Mouse (Mus musculus) MEL (cell line): ENCODE measurements around the gene Ncam1. TPM values are rescaled to one million over a fixed set of nuclear protein-coding genes. Genes with fewer than 3 reads are reported as not detected.

ENCODE experiments used
- DNase-seq: peaks from one replicate; pipeline ENCODE4 v3.0.0; 2011; ENCODE audit warnings: low read depth, low spot score
- H3K27ac ChIP-seq: 2 replicates; pipeline ENCODE4 v1.5.1; 2012; ENCODE audit warnings: low read depth, mild to moderate bottlenecking, control low read depth, low read length, moderate library complexity; ENCODE audit not compliant: control insufficient read depth
- H3K27me3 ChIP-seq, 2 experiments: fragments of 150-350 bp in 1 of 2; sonication (generic) in 1 of 2; 2 replicates each; pipeline ENCODE4 v1.6.1; 2012; ENCODE audit warnings: low read length in 2 of 2, mild to moderate bottlenecking in 2 of 2, improper control_type of control experiment in 1 of 2, moderate library complexity in 1 of 2; ENCODE audit not compliant: insufficient read depth in 2 of 2, control insufficient read depth in 1 of 2
- H3K36me3 ChIP-seq, 2 experiments: 2 replicates each; pipeline ENCODE4 v1.6.1; 2012 to 2014; ENCODE audit warnings: low read length in 2 of 2, improper control_type of control experiment in 1 of 2, inconsistent platforms in 1 of 2, mild to moderate bottlenecking in 1 of 2; ENCODE audit not compliant: insufficient read depth in 2 of 2, control insufficient read depth in 1 of 2
- H3K4me1 ChIP-seq, 2 experiments: fragments of 150-350 bp in 1 of 2; sonication (generic) in 1 of 2; 2 replicates each; pipeline ENCODE4 v1.6.1; 2012; ENCODE audit warnings: low read length in 2 of 2, improper control_type of control experiment in 1 of 2, mild to moderate bottlenecking in 1 of 2; ENCODE audit not compliant: insufficient read depth in 2 of 2, control insufficient read depth in 1 of 2
- H3K4me3 ChIP-seq, 2 experiments: fragments of 150-350 bp in 1 of 2; sonication (generic) in 1 of 2; 2 replicates each; pipeline ENCODE4 v1.5.1; 2012; ENCODE audit warnings: low read depth in 2 of 2, low read length in 2 of 2, mild to moderate bottlenecking in 2 of 2, moderate library complexity in 2 of 2, control low read depth in 1 of 2, improper control_type of control experiment in 1 of 2; ENCODE audit not compliant: control insufficient read depth in 1 of 2, insufficient read depth in 1 of 2
- H3K79me2 ChIP-seq: 2 replicates; pipeline ENCODE4 v1.6.1; 2012; ENCODE audit warnings: mild to moderate bottlenecking, low read length, moderate library complexity; ENCODE audit not compliant: control insufficient read depth, poor library complexity, insufficient read depth
- H3K9ac ChIP-seq: 2 replicates; pipeline ENCODE4 v1.6.1; 2012; ENCODE audit warnings: low read depth, mild to moderate bottlenecking, control low read depth, low read length, moderate library complexity; ENCODE audit not compliant: control insufficient read depth, poor library complexity, severe bottlenecking
- H3K9me3 ChIP-seq: fragments of 150-350 bp; sonication (generic); replicated peaks from 2 replicates; pipeline ENCODE4 v1.6.1; 2012; ENCODE audit warnings: mild to moderate bottlenecking, low read length, improper control_type of control experiment, moderate library complexity; ENCODE audit not compliant: insufficient read depth
- CHD1 ChIP-seq: IDR thresholded peaks from 2 replicates; pipeline ENCODE4 v1.6.1; 2012; ENCODE audit warnings: low read depth, mild to moderate bottlenecking, inconsistent platforms, low read length, improper control_type of control experiment
- CTCF ChIP-seq, 3 experiments: IDR thresholded peaks in 2 of 3; conservative IDR thresholded peaks in 1 of 3; 2 replicates each; pipeline ENCODE4 v1.5.1; 2011 to 2012; ENCODE audit warnings: low read length in 3 of 3, low read depth in 2 of 3, mild to moderate bottlenecking in 2 of 3, improper control_type of control experiment in 1 of 3, inconsistent platforms in 1 of 3, mixed read lengths in 1 of 3, moderate library complexity in 1 of 3; ENCODE audit not compliant: control insufficient read depth in 1 of 3, insufficient read depth in 1 of 3, poor library complexity in 1 of 3, severe bottlenecking in 1 of 3
- GABPA ChIP-seq: IDR thresholded peaks from 2 replicates; pipeline ENCODE4 v1.6.1; 2012; ENCODE audit warnings: low read depth, mild to moderate bottlenecking, inconsistent platforms, low read length, improper control_type of control experiment, moderate library complexity
- KAT2A ChIP-seq: conservative IDR thresholded peaks from 2 replicates; pipeline ENCODE4 v1.6.1; 2012; ENCODE audit warnings: low read depth, low read length, improper control_type of control experiment, inconsistent platforms
- MAFK ChIP-seq: IDR thresholded peaks from 2 replicates; pipeline ENCODE4 v1.6.1; 2011; ENCODE audit warnings: low read depth, mild to moderate bottlenecking, low read length, improper control_type of control experiment, borderline replicate concordance
- MAX ChIP-seq: IDR thresholded peaks from 2 replicates; pipeline ENCODE4 v1.6.1; 2011; ENCODE audit warnings: low read length, improper control_type of control experiment
- MEF2A ChIP-seq: IDR thresholded peaks from 2 replicates; pipeline ENCODE4 v1.6.1; 2014; ENCODE audit warnings: low read depth, mild to moderate bottlenecking, inconsistent platforms, low read length, improper control_type of control experiment; ENCODE audit not compliant: poor library complexity, insufficient replicate concordance, severe bottlenecking; ENCODE audit errors: extremely low read depth
- MXI1 ChIP-seq: IDR thresholded peaks from 2 replicates; pipeline ENCODE4 v1.6.1; 2011; ENCODE audit warnings: mild to moderate bottlenecking, low read depth, low read length, improper control_type of control experiment
- MYB ChIP-seq: IDR thresholded peaks from 2 replicates; pipeline ENCODE4 v1.6.1; 2011; ENCODE audit warnings: mild to moderate bottlenecking, low read depth, low read length, improper control_type of control experiment
- NELFE ChIP-seq: IDR thresholded peaks from 2 replicates; pipeline ENCODE4 v1.6.1; 2011; ENCODE audit warnings: low read depth, low read length, improper control_type of control experiment
- POLR2A ChIP-seq, 2 experiments: IDR thresholded peaks; 2 replicates each; pipeline ENCODE4 v1.6.1; 2011 to 2012; ENCODE audit warnings: low read length in 2 of 2, mild to moderate bottlenecking in 2 of 2, control low read depth in 1 of 2, improper control_type of control experiment in 1 of 2, low read depth in 1 of 2, moderate library complexity in 1 of 2; ENCODE audit not compliant: control insufficient read depth in 1 of 2, insufficient read depth in 1 of 2, poor library complexity in 1 of 2
- POLR2AphosphoS2 ChIP-seq: IDR thresholded peaks from 2 replicates; pipeline ENCODE4 v1.6.1; 2011; ENCODE audit warnings: low read length, improper control_type of control experiment
- POLR2AphosphoS5 ChIP-seq: IDR thresholded peaks from 2 replicates; pipeline ENCODE4 v1.6.1; 2012; ENCODE audit warnings: low read depth, borderline replicate concordance, mild to moderate bottlenecking, inconsistent platforms, low read length, moderate library complexity, mixed read lengths
- RCOR1 ChIP-seq: IDR thresholded peaks from 2 replicates; pipeline ENCODE4 v1.6.1; 2012; ENCODE audit warnings: low read depth, mild to moderate bottlenecking, inconsistent platforms, low read length, improper control_type of control experiment
- SIN3A ChIP-seq: IDR thresholded peaks from 2 replicates; pipeline ENCODE4 v1.6.1; 2012; ENCODE audit warnings: low read length, improper control_type of control experiment, inconsistent platforms
- SMC3 ChIP-seq: IDR thresholded peaks from 2 replicates; pipeline ENCODE4 v1.6.1; 2011; ENCODE audit warnings: low read depth, low read length, improper control_type of control experiment
- TBP ChIP-seq: IDR thresholded peaks from 2 replicates; pipeline ENCODE4 v1.8.0; 2011; ENCODE audit warnings: low read depth, low read length, improper control_type of control experiment
- TCF12 ChIP-seq: IDR thresholded peaks from 2 replicates; pipeline ENCODE4 v1.6.1; 2014; ENCODE audit warnings: low read depth, mild to moderate bottlenecking, inconsistent platforms, low read length, improper control_type of control experiment, moderate library complexity
- UBTF ChIP-seq: IDR thresholded peaks from 2 replicates; pipeline ENCODE4 v1.6.1; 2012; ENCODE audit warnings: low read depth, mild to moderate bottlenecking, inconsistent platforms, low read length, improper control_type of control experiment, moderate library complexity, borderline replicate concordance; ENCODE audit not compliant: insufficient read depth
- USF1 ChIP-seq: IDR thresholded peaks from 2 replicates; pipeline ENCODE4 v1.6.1; 2014; ENCODE audit warnings: low read depth, mild to moderate bottlenecking, inconsistent platforms, low read length, improper control_type of control experiment, moderate library complexity
- USF2 ChIP-seq, 2 experiments: IDR thresholded peaks; 2 replicates each; pipeline ENCODE4 v1.6.1; 2011 to 2012; ENCODE audit warnings: improper control_type of control experiment in 2 of 2, low read length in 2 of 2, borderline replicate concordance in 1 of 2, inconsistent platforms in 1 of 2, low read depth in 1 of 2, mild to moderate bottlenecking in 1 of 2; ENCODE audit not compliant: insufficient read depth in 1 of 2
- ZKSCAN1 ChIP-seq: IDR thresholded peaks from 2 replicates; pipeline ENCODE4 v1.6.1; 2012; ENCODE audit warnings: low read depth, mild to moderate bottlenecking, inconsistent platforms, low read length, improper control_type of control experiment, moderate library complexity
- ZMIZ1 ChIP-seq: IDR thresholded peaks from 2 replicates; pipeline ENCODE4 v1.6.1; 2012; ENCODE audit warnings: low read depth, mild to moderate bottlenecking, inconsistent platforms, low read length, improper control_type of control experiment, moderate library complexity
- polyA plus RNA-seq, 2 experiments: library from polyadenylated mRNA; stranded (reverse) in 1 of 2; unstranded in 1 of 2; fragments of >175 nt in 1 of 2; fragments of >200 nt in 1 of 2; gene quantifications; 2 replicates each; pipeline versions ENCODE4 v1.2.1 to v1.2.4; 2012; ENCODE audit warnings: low replicate concordance in 2 of 2, low read depth in 1 of 2; ENCODE audit not compliant: insufficient read length in 2 of 2, insufficient read depth in 1 of 2, missing spikeins in 1 of 2
- total RNA-seq: library from RNA; depleted of rRNA; stranded (reverse); fragments of 300-350 nt; gene quantifications from 2 replicates; pipeline ENCODE4 v1.2.3, GENCODE M21; 2012

Gene Ncam1
- total and polyA plus RNA-seq, 3 experiments = not detected

- Histone ChIP-seq H3K4me3 (no peak overlapping the region), H3K27ac (no peak overlapping the region), H3K36me3 (no peaks in the 10 kb centered on the region), H3K79me2 (no peaks in the 10 kb centered on the region), H3K9ac (no peak overlapping the region), H3K27me3 (no peaks in the 10 kb centered on the region), H3K4me1 (no peaks in the 10 kb centered on the region), H3K9me3 (no peaks in the 10 kb centered on the region)
- DNase-seq = no peak
- TF ChIP-seq ZKSCAN1 (no peak), NELFE (no peak), MAFK (no peak), POLR2AphosphoS5 (no peak), CTCF (IDR thresholded peaks at IDR 0.05 in 2 of 3, conservative IDR thresholded peaks at IDR 0.05 in 1 of 3; ENCODE audit: control insufficient read depth in 1 of 3, insufficient read depth in 1 of 3, low read depth in 2 of 3, low read length in 3 of 3, poor library complexity in 1 of 3, severe bottlenecking in 1 of 3) (no peak), TBP (no peak), ZMIZ1 (no peak), POLR2A (IDR thresholded peaks at IDR 0.05; ENCODE audit: control insufficient read depth in 1 of 2, insufficient read depth in 1 of 2, low read depth in 1 of 2, low read length in 2 of 2, poor library complexity in 1 of 2) (no peak), USF1 (no peak), POLR2AphosphoS2 (no peak), UBTF (no peak), SIN3A (no peak), USF2 (IDR thresholded peaks at IDR 0.05; ENCODE audit: borderline replicate concordance in 1 of 2, insufficient read depth in 1 of 2, low read depth in 1 of 2, low read length in 2 of 2) (no peak), MYB (no peak), MEF2A (no peak), KAT2A (no peak), CHD1 (no peak)
These were observed 119.5 kb downstream of the Ncam1 start for GRCm38 (mm10) chr9:49679270-49679669.

- Histone ChIP-seq H3K9ac (no peak overlapping the region), H3K27ac (no peak overlapping the region), H3K79me2 (no peaks in the 10 kb centered on the region), H3K9me3 (no peaks in the 10 kb centered on the region), H3K4me1 (no peaks in the 10 kb centered on the region), H3K27me3 (no peaks in the 10 kb centered on the region), H3K36me3 (no peaks in the 10 kb centered on the region), H3K4me3 (no peak overlapping the region)
- no peak for DNase-seq
- no peak for TF ChIP-seq MAX
- no peak for TF ChIP-seq UBTF
- TF ChIP-seq CTCF (IDR thresholded peaks at IDR 0.05 in 2 of 3, conservative IDR thresholded peaks at IDR 0.05 in 1 of 3; ENCODE audit: control insufficient read depth in 1 of 3, insufficient read depth in 1 of 3, low read depth in 2 of 3, low read length in 3 of 3, poor library complexity in 1 of 3, severe bottlenecking in 1 of 3) = no peak
- TF ChIP-seq ZKSCAN1 = no peak
- TF ChIP-seq TCF12 = no peak
- TF ChIP-seq SIN3A = no peak
- TF ChIP-seq MYB = no peak
- TF ChIP-seq USF2 (IDR thresholded peaks at IDR 0.05; ENCODE audit: borderline replicate concordance in 1 of 2, insufficient read depth in 1 of 2, low read depth in 1 of 2, low read length in 2 of 2) = no peak
- no peak for TF ChIP-seq SMC3
- TF ChIP-seq MXI1 = no peak
- TF ChIP-seq GABPA = no peak
- TF ChIP-seq RCOR1 = no peak
These were observed 122.8 kb downstream of the Ncam1 start for GRCm38 (mm10) chr9:49675696-49676465.
